Mouse (Mus musculus): ENCODE data around the gene Adgrg3. TPM values are rescaled to one million over a fixed set of nuclear protein-coding genes. Genes with fewer than 3 reads are reported as not detected.

The Adgrg3 gene
- polyA plus RNA-seq, 1 experiment from 2014 or later: 2.6 TPM

- Histone ChIP-seq H3K4me3 (no peak overlapping the region), H3K36me3 (peaks cover 14% of the 10 kb centered on the region; the same call in 1 of the 2 replicates), H3K9me3 (replicated peaks) (no peaks in the 10 kb centered on the region), H3K4me2 (no peak overlapping the region), H3K27ac (no peak overlapping the region), H3K27me3 (no peaks in the 10 kb centered on the region), H3K9ac (no peak overlapping the region), H3K4me1 (replicated peaks) (peaks cover 12% of the 10 kb centered on the region)
- WGBS: 77% methylated on average over 10 of the region's 10 CpGs
- ATAC-seq (replicated peaks; ENCODE audit: insufficient number of reproducible peaks, insufficient read depth, low FRiP score, low read depth): no peak
Observed at GRCm38 (mm10) chr8:95084744-95085431, 67.4 kb downstream of the Adgrg3 start.

DNA sequence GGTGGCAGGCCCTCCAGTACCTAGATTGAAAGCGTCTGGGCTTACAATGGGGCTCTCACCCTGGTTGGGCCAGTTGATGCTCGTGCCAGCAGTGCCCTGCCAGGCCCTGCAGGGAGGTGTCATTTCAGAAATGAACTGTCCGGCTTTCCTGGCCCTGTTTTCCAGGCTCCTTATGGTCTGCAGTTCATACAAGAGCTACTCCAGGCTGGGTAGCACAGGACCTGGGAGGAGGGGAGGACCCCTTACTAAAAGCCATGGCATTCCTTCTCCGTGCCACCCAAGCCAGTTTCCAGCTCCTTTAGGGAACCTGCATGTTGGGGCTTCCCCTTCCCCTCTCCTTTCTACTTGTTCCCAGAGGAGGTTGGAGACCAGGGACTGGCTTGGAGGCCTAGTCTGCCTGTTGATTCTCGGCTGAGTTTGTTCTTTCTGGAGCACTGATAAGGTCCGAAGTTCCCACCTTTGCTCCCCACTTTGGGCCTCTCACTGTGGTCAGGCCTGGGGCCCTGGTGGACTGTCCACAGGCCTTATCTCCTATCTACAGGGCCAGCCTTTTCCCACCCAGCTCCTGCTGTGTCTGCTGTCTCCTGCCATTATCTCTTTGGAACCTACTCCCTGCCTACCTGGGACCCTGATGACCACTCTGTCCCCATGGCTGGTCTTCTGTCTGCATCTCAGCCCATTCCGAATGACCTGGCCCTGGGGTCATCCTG, 68.1 kb downstream of the Adgrg3 start:
- Histone ChIP-seq H3K9me3 (replicated peaks) (no peaks in the 10 kb centered on the region), H3K4me1 (replicated peaks) (peaks cover 12% of the 10 kb centered on the region), H3K27ac (no peak overlapping the region), H3K36me3 (peaks cover 20% of the 10 kb centered on the region; the same call in 1 of the 2 replicates), H3K4me3 (no peak overlapping the region), H3K4me2 (no peak overlapping the region), H3K9ac (no peak overlapping the region), H3K27me3 (no peaks in the 10 kb centered on the region)
- no peak for ATAC-seq (replicated peaks; ENCODE audit: insufficient number of reproducible peaks, insufficient read depth, low FRiP score, low read depth)
- 68% methylated on average over 7 of the region's 7 CpGs for WGBS

DNA sequence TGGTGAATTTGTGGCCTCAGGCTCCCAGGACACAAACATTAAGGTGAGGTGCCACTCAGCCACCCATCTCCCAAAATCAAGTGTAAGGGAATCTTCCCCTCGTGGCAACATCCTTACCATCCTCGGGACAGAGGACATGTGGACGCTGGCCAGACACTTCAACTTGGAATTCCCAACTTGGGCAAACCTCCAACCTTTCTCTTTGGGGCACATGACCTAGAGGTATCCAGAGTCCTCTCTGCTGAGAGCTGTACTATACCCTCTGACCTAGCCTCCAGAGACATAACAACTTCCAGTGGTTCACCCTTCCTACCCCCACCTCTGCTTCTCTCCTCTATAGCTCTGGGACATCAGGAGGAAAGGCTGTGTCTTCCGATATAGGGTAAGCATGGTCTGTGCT, 76.1 kb downstream of the Adgrg3 start:
- no peak overlapping the region for H3K9ac ChIP-seq
- no peaks in the 10 kb centered on the region for H3K9me3 ChIP-seq (replicated peaks)
- H3K4me1 ChIP-seq (replicated peaks): peaks cover 13% of the 10 kb centered on the region
- H3K27me3 ChIP-seq: no peaks in the 10 kb centered on the region
- WGBS: 59% methylated on average over 4 of the region's 4 CpGs
- no peak for ATAC-seq (replicated peaks; ENCODE audit: insufficient number of reproducible peaks, insufficient read depth, low FRiP score, low read depth)
- H3K4me2 ChIP-seq: no peak overlapping the region
- H3K4me3 ChIP-seq: no peak overlapping the region
- H3K27ac ChIP-seq: 0 out of 2 replicates have a peak overlapping the region, but pooled peaks have one; percentile 38
- peaks cover 29% of the 10 kb centered on the region for H3K36me3 ChIP-seq

Other genes with a start within 250 kb of the Adgrg3 start
- gene Cx3cl1, start 245.7 kb upstream of the Adgrg3 start, polyA plus RNA-seq (2015; fragmentation: Nextera tagmentation; extraction: Ambion mirVana): 9.4 and 9.7 TPM in 2 replicates
- gene Ccl17, start 207.2 kb upstream of the Adgrg3 start, polyA plus RNA-seq (2015; fragmentation: Nextera tagmentation; extraction: Ambion mirVana): 0.26 TPM in 1 of 2 replicates, not detected in the other
- gene Coq9, start 179.4 kb upstream of the Adgrg3 start, polyA plus RNA-seq (2015; fragmentation: Nextera tagmentation; extraction: Ambion mirVana): 163 and 166 TPM in 2 replicates
- gene Ciapin1, start 179.3 kb upstream of the Adgrg3 start, polyA plus RNA-seq (2015; fragmentation: Nextera tagmentation; extraction: Ambion mirVana): 77.7 and 88.6 TPM in 2 replicates
- 107 and 122 TPM in 2 replicates for gene Polr2c, start 160.2 kb upstream of the Adgrg3 start, polyA plus RNA-seq (2015; fragmentation: Nextera tagmentation; extraction: Ambion mirVana)
- gene Dok4, start 141.4 kb upstream of the Adgrg3 start, polyA plus RNA-seq (2015; fragmentation: Nextera tagmentation; extraction: Ambion mirVana): 22.9 and 31.6 TPM in 2 replicates
- gene Ccdc102a, start 99.6 kb upstream of the Adgrg3 start, polyA plus RNA-seq (2015; fragmentation: Nextera tagmentation; extraction: Ambion mirVana): 18.6 and 25.1 TPM in 2 replicates
- gene Adgrg5, start 94.0 kb upstream of the Adgrg3 start, polyA plus RNA-seq (2015; fragmentation: Nextera tagmentation; extraction: Ambion mirVana): 0.25 and 1.2 TPM in 2 replicates
- gene Adgrg1, start 42.9 kb upstream of the Adgrg3 start, polyA plus RNA-seq (2015; fragmentation: Nextera tagmentation; extraction: Ambion mirVana): 4.6 and 21.3 TPM in 2 replicates
- 0.04 and 0.47 TPM in 2 replicates for gene Drc7, start 37.4 kb downstream of the Adgrg3 start, polyA plus RNA-seq (2015; fragmentation: Nextera tagmentation; extraction: Ambion mirVana)
- gene Katnb1, start 63.5 kb downstream of the Adgrg3 start, polyA plus RNA-seq (2015; fragmentation: Nextera tagmentation; extraction: Ambion mirVana): 15.3 and 19.8 TPM in 2 replicates
- 15.7 and 19.3 TPM in 2 replicates for gene Kifc3, start 185.1 kb downstream of the Adgrg3 start, polyA plus RNA-seq (2015; fragmentation: Nextera tagmentation; extraction: Ambion mirVana)